Mouse (Mus musculus): ENCODE data around the gene Vav1. TPM values are rescaled to one million over a fixed set of nuclear protein-coding genes. Genes with fewer than 3 reads are reported as not detected.

The Vav1 gene
- polyA plus RNA-seq, 1 experiment: 53.3 TPM

DNA sequence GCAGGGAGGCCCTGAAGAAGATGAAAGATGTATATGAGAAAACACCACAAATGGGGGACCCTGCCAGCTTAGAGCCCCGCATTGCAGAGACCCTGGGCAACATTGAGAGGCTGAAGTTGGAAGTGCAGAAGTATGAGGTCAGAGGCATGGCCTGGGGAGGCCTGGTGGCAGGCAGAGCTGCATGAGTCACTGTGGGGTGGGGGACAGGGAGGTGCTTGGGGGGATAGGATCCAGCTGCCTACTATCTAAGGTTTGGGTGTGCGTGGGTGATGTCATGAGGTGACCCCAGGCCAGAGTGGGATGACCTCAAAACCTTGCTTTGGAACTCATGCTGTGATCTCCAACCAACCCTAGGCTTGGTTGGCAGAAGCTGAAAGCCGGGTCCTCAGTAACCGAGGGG is 17.6 kb upstream of the Vav1 start:
- Histone ChIP-seq H3K36me3 (ENCODE audit: control insufficient read depth, insufficient read depth, low read length) (0 out of 2 replicates have a peak, but pooled peaks cover 2% of the 10 kb centered on the region), H3K27ac (ENCODE audit: insufficient read depth, low read length) (no peak overlapping the region), H3K27me3 (ENCODE audit: control insufficient read depth, insufficient read depth, low read length) (no peaks in the 10 kb centered on the region), H3K4me3 (ENCODE audit: extremely low read depth, insufficient read depth, insufficient read length) (no peak overlapping the region), H3K4me1 (ENCODE audit: control insufficient read depth, insufficient read depth, insufficient read length) (peaks cover 6% of the 10 kb centered on the region; the same call in 1 of the 2 replicates)
- TF ChIP-seq CTCF (IDR thresholded peaks at IDR 0.05; ENCODE audit: extremely low read depth, insufficient read depth, insufficient read length, insufficient replicate concordance) (no peak), POLR2A (IDR thresholded peaks at IDR 0.05; ENCODE audit: low read depth, low read length) (no peak)
- whole genome bisulfite sequencing: 96% methylated on average over 4 of the region's 4 CpGs
- DNase-seq (ENCODE audit: low read depth in 1 of 2, low spot score in 2 of 2): no peak

DNA sequence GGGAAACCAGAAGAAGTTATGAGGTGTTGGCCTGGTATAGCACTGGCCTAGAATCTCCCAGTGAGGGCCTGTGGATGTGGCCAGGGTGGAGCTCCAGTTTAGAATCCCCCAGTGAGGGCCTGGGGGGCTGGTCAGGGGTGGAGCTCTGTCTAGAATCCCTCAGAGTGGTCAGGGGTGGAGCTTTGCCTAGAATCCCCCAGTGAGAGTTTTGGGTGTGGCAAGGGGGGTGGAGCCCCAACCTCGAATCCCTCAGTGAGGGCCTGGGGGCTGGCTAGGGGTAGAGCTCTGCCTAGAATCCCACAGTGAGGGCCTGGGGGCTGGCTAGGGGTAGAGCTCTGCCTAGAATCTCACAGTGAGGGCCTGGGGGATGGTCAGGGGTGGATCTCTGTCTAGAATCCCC is 17.1 kb upstream of the Vav1 start:
- no peak for TF ChIP-seq POLR2A (IDR thresholded peaks at IDR 0.05; ENCODE audit: low read depth, low read length)
- TF ChIP-seq CTCF (IDR thresholded peaks at IDR 0.05; ENCODE audit: extremely low read depth, insufficient read depth, insufficient read length, insufficient replicate concordance): no peak
- Histone ChIP-seq H3K36me3 (ENCODE audit: control insufficient read depth, insufficient read depth, low read length) (0 out of 2 replicates have a peak, but pooled peaks cover 2% of the 10 kb centered on the region), H3K4me1 (ENCODE audit: control insufficient read depth, insufficient read depth, insufficient read length) (peaks cover 6% of the 10 kb centered on the region; the same call in 1 of the 2 replicates), H3K27me3 (ENCODE audit: control insufficient read depth, insufficient read depth, low read length) (no peaks in the 10 kb centered on the region), H3K27ac (ENCODE audit: insufficient read depth, low read length) (no peak overlapping the region), H3K4me3 (ENCODE audit: extremely low read depth, insufficient read depth, insufficient read length) (no peak overlapping the region)
- 59% methylated on average over 1 of the region's 1 CpGs for WGBS
- DNase-seq (ENCODE audit: low read depth in 1 of 2, low spot score in 2 of 2): no peak

DNA sequence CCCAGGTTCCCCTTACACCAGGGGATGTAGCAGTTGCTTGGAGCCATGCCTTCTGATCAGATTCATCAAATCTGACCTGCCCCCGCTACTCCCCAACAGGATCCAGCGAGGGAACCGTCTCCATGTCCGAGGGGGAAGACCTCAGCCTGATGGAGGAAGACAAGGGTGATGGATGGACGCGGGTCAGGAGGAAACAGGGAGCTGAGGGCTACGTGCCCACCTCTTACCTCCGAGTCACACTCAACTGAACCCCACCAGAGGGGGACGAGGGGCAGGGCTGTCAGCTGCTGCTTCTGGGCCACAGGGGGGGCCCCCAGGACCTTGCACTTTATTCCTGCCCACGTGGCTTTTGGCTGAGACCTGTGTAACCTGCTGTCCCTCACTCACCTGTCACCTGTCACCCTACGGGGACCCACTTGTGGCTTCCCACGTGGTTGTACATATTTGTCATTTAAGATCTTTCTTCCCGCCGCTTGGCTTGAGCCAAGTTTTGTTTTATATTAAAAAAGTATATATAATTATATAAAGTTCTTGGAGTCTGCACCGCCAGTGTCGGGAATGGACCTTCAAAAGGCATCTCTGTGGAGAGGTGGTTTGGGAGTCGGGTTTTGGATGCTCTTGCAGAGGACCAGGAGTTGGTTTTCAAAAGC is 15.9 kb upstream of the Vav1 start:
- TF ChIP-seq POLR2A (IDR thresholded peaks at IDR 0.05; ENCODE audit: low read depth, low read length) (no peak), CTCF (IDR thresholded peaks at IDR 0.05; ENCODE audit: extremely low read depth, insufficient read depth, insufficient read length, insufficient replicate concordance) (no peak)
- Histone ChIP-seq H3K27me3 (ENCODE audit: control insufficient read depth, insufficient read depth, low read length) (no peaks in the 10 kb centered on the region), H3K4me3 (ENCODE audit: extremely low read depth, insufficient read depth, insufficient read length) (no peak overlapping the region), H3K36me3 (ENCODE audit: control insufficient read depth, insufficient read depth, low read length) (no peaks in the 10 kb centered on the region), H3K4me1 (ENCODE audit: control insufficient read depth, insufficient read depth, insufficient read length) (peaks cover 6% of the 10 kb centered on the region; the same call in 1 of the 2 replicates), H3K27ac (ENCODE audit: insufficient read depth, low read length) (no peak overlapping the region)
- WGBS: 92% methylated on average over 17 of the region's 17 CpGs
- no peak for DNase-seq (ENCODE audit: low read depth in 1 of 2, low spot score in 2 of 2)

DNA sequence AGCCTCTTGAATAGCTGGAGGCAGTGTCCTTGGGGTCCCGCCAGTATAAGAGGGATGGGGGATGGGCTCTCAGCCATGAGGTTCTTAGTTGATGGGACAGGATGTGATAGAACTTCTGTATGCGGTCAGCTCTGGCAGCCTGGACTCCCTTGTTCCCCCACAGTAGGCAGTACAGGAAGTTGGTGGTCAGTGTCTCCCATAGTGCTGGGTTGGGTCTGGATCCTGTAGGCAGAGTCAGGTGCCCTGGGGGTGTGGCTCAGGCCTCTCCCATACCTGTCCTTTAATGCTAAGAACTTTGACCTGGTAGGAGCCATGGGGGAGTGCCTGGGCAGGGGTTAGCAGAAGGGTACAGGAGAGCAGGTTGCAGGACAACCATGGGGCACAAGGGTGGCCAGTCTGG is 14.7 kb upstream of the Vav1 start:
- no peaks in the 10 kb centered on the region for H3K36me3 ChIP-seq (ENCODE audit: control insufficient read depth, insufficient read depth, low read length)
- peaks cover 6% of the 10 kb centered on the region; the same call in 1 of the 2 replicates for H3K4me1 ChIP-seq (ENCODE audit: control insufficient read depth, insufficient read depth, insufficient read length)
- no peak for TF ChIP-seq POLR2A (IDR thresholded peaks at IDR 0.05; ENCODE audit: low read depth, low read length)
- no peak for TF ChIP-seq CTCF (IDR thresholded peaks at IDR 0.05; ENCODE audit: extremely low read depth, insufficient read depth, insufficient read length, insufficient replicate concordance)
- H3K4me3 ChIP-seq (ENCODE audit: extremely low read depth, insufficient read depth, insufficient read length): no peak overlapping the region
- DNase-seq (ENCODE audit: low read depth in 1 of 2, low spot score in 2 of 2): no peak
- no peaks in the 10 kb centered on the region for H3K27me3 ChIP-seq (ENCODE audit: control insufficient read depth, insufficient read depth, low read length)
- WGBS: 25% methylated on average over 2 of the region's 2 CpGs
- no peak overlapping the region for H3K27ac ChIP-seq (ENCODE audit: insufficient read depth, low read length)

DNA sequence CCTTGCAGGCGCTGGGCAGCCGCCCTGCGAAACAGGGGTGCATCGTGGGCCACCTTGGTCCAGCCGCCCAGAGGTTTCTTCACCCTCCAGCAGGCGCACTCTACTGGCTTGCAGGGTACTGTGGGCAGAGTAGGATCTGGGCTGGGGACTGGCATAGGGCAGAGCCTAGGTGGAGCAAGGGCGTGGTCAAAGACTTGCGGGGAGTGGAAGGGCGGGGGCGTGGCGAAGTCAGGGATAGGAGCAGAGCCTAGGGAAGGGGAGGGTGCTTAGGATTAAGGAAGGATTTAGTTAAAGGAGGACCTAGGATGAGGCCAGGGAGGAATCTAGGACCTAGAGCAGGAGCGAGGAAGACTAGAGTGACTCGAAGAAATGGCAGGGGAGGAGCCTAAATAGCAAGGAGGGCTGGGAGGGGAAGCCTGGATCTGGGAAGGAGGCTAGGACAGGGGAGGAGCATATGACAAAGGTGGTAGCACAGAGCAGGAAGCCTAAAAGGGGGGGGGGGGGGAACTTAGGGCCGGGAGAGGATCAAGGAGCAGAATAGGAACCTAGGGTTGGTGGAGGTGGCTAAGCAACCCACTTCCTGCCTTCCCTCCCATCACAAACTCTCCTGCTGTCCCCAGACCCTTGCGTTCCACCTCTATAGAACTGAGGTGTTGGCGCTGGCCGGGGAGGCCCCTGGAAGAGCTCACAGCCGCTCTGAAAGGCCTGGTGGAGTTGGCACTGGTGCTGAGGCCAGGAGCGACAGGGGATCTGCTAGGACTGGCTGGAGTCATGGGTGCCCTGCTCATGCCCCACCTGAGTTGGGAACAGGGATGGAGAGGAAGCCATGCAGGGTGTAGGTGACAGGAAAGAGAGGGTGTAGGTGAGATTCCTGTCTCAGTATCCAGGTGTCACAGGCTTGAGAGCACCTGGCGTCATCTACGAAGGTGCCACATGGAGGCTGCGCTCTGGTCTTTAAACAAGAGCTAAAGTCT is 13.6 kb upstream of the Vav1 start:
- WGBS: 44% methylated on average over 22 of the region's 22 CpGs
- H3K36me3 ChIP-seq (ENCODE audit: control insufficient read depth, insufficient read depth, low read length): no peaks in the 10 kb centered on the region
- DNase-seq (ENCODE audit: low read depth in 1 of 2, low spot score in 2 of 2): peak in 1 of 2 experiments; percentile 46
- no peak for TF ChIP-seq CTCF (IDR thresholded peaks at IDR 0.05; ENCODE audit: extremely low read depth, insufficient read depth, insufficient read length, insufficient replicate concordance)
- no peak overlapping the region for H3K27ac ChIP-seq (ENCODE audit: insufficient read depth, low read length)
- no peak overlapping the region for H3K4me3 ChIP-seq (ENCODE audit: extremely low read depth, insufficient read depth, insufficient read length)
- no peaks in the 10 kb centered on the region for H3K27me3 ChIP-seq (ENCODE audit: control insufficient read depth, insufficient read depth, low read length)
- peaks cover 6% of the 10 kb centered on the region; the same call in 1 of the 2 replicates for H3K4me1 ChIP-seq (ENCODE audit: control insufficient read depth, insufficient read depth, insufficient read length)

DNA sequence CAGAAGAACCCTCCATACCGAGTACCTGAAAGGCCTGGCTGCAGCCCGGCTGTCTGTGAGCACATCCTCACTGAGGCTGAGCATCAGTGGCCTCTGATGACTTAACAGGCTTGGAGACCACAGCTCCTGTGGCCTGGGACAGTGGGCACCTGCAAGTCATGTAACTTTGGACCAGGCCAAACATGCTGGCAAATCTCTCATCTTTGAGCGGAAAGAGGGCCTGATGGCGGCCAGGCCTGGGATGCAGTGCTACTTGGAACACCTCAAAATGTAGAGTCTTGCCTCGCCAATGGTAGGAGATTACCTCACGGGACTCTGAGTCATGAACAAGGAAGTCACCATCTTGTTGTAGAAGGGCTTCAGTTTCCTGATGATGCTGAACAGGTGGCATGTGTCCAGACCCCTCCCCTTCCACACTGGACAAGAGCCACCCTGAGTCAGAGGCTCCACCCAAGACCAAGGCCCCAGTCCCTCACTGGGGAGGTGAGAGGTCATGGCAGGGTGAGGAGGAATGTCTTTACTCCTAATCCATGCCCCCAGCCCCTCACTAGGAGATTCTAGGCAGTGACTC is 11.3 kb upstream of the Vav1 start:
- H3K27ac ChIP-seq (ENCODE audit: insufficient read depth, low read length): no peak overlapping the region
- H3K4me1 ChIP-seq (ENCODE audit: control insufficient read depth, insufficient read depth, insufficient read length): peaks cover 6% of the 10 kb centered on the region; the same call in 1 of the 2 replicates
- no peaks in the 10 kb centered on the region for H3K36me3 ChIP-seq (ENCODE audit: control insufficient read depth, insufficient read depth, low read length)
- H3K4me3 ChIP-seq (ENCODE audit: extremely low read depth, insufficient read depth, insufficient read length): no peak overlapping the region
- DNase-seq (ENCODE audit: low read depth in 1 of 2, low spot score in 2 of 2): no peak
- TF ChIP-seq POLR2A (IDR thresholded peaks at IDR 0.05; ENCODE audit: low read depth, low read length): no peak
- no peaks in the 10 kb centered on the region for H3K27me3 ChIP-seq (ENCODE audit: control insufficient read depth, insufficient read depth, low read length)
- WGBS: 86% methylated on average over 6 of the region's 6 CpGs
